Mouse (Mus musculus): ENCODE results near the gene Abcc4. TPM values are rescaled to one million over a fixed set of nuclear protein-coding genes. Genes with fewer than 3 reads are reported as not detected.
"Not testable (repeated sequence)": the region's sequence is repeated elsewhere in the genome, so short reads cannot be mapped to it uniquely, and the experiment has no call there.

Abcc4 gene
- polyA plus RNA-seq, 1 experiment from 2014 or later: 2.8 TPM

GRCm38 (mm10) chr14:118681087-118681486 lies 24.9 kb downstream of the Abcc4 start:
- H3K9me3 ChIP-seq (ENCODE audit: low read depth, low read length): no peaks in the 10 kb centered on the region
- no peaks in the 10 kb centered on the region for H3K4me1 ChIP-seq (ENCODE audit: insufficient read depth)
- no peaks in the 10 kb centered on the region for H3K36me3 ChIP-seq (ENCODE audit: insufficient read depth)
- ATAC-seq (ENCODE audit: insufficient read depth) (no peak), DNase-seq (no peak)
- no peak overlapping the region for H3K4me3 ChIP-seq (ENCODE audit: low read depth, low read length)
- no peaks in the 10 kb centered on the region for H3K27me3 ChIP-seq (ENCODE audit: insufficient read depth, low read length)
- WGBS: 16% methylated on average over 8 of the region's 8 CpGs
- H3K27ac ChIP-seq (ENCODE audit: low read depth): no peak overlapping the region
- no peak for TF ChIP-seq CTCF (IDR thresholded peaks at IDR 0.05; ENCODE audit: low read depth)
- H3K4me2 ChIP-seq: no peak overlapping the region
- H3K9ac ChIP-seq: no peak overlapping the region

GRCm38 (mm10) chr14:118678279-118678985 lies 27.6 kb downstream of the Abcc4 start:
- Histone ChIP-seq H3K4me3 (ENCODE audit: low read depth, low read length) (no peak overlapping the region), H3K36me3 (ENCODE audit: insufficient read depth) (no peaks in the 10 kb centered on the region), H3K4me1 (ENCODE audit: insufficient read depth) (no peaks in the 10 kb centered on the region), H3K27me3 (ENCODE audit: insufficient read depth, low read length) (no peaks in the 10 kb centered on the region), H3K9me3 (ENCODE audit: low read depth, low read length) (no peaks in the 10 kb centered on the region), H3K9ac (no peak overlapping the region), H3K27ac (ENCODE audit: low read depth) (no peak overlapping the region), H3K4me2 (no peak overlapping the region)
- TF ChIP-seq CTCF (IDR thresholded peaks at IDR 0.05; ENCODE audit: low read depth): no peak
- DNase-seq (no peak), ATAC-seq (ENCODE audit: insufficient read depth) (no peak)
- 82% methylated on average over 9 of the region's 9 CpGs for WGBS

GRCm38 (mm10) chr14:118676308-118676994 lies 29.6 kb downstream of the Abcc4 start:
- H3K9ac ChIP-seq: no peak overlapping the region
- DNase-seq (no peak), ATAC-seq (ENCODE audit: insufficient read depth) (no peak)
- WGBS: 51% methylated on average over 13 of the region's 13 CpGs
- H3K36me3 ChIP-seq (ENCODE audit: insufficient read depth): no peaks in the 10 kb centered on the region
- H3K4me2 ChIP-seq: no peak overlapping the region
- no peak for TF ChIP-seq CTCF (IDR thresholded peaks at IDR 0.05; ENCODE audit: low read depth)
- no peak overlapping the region for H3K4me3 ChIP-seq (ENCODE audit: low read depth, low read length)
- H3K9me3 ChIP-seq (ENCODE audit: low read depth, low read length): no peaks in the 10 kb centered on the region
- H3K4me1 ChIP-seq (ENCODE audit: insufficient read depth): no peaks in the 10 kb centered on the region
- no peak overlapping the region for H3K27ac ChIP-seq (ENCODE audit: low read depth)
- H3K27me3 ChIP-seq (ENCODE audit: insufficient read depth, low read length): no peaks in the 10 kb centered on the region

- 67% methylated on average over 11 of the region's 11 CpGs for WGBS
- ATAC-seq (ENCODE audit: insufficient read depth) (no peak), DNase-seq (no peak)
- no peak for TF ChIP-seq CTCF (IDR thresholded peaks at IDR 0.05; ENCODE audit: low read depth)
- H3K27me3 ChIP-seq (ENCODE audit: insufficient read depth, low read length): no peaks in the 10 kb centered on the region
- no peak overlapping the region for H3K4me2 ChIP-seq
- H3K4me3 ChIP-seq (ENCODE audit: low read depth, low read length): no peak overlapping the region
- no peak overlapping the region for H3K9ac ChIP-seq
- H3K4me1 ChIP-seq (ENCODE audit: insufficient read depth): no peaks in the 10 kb centered on the region
- no peaks in the 10 kb centered on the region for H3K36me3 ChIP-seq (ENCODE audit: insufficient read depth)
- no peaks in the 10 kb centered on the region for H3K9me3 ChIP-seq (ENCODE audit: low read depth, low read length)
- no peak overlapping the region for H3K27ac ChIP-seq (ENCODE audit: low read depth)
These were observed 31.3 kb downstream of the Abcc4 start for GRCm38 (mm10) chr14:118674705-118675139.

GRCm38 (mm10) chr14:118674224-118674623 lies 31.8 kb downstream of the Abcc4 start:
- no peak for ATAC-seq (ENCODE audit: insufficient read depth)
- no peak for DNase-seq
- no peaks in the 10 kb centered on the region for H3K27me3 ChIP-seq (ENCODE audit: insufficient read depth, low read length)
- H3K4me2 ChIP-seq: no peak overlapping the region
- 52% methylated on average over 7 of the region's 7 CpGs for WGBS
- H3K9me3 ChIP-seq (ENCODE audit: low read depth, low read length): no peaks in the 10 kb centered on the region
- H3K27ac ChIP-seq (ENCODE audit: low read depth): no peak overlapping the region
- H3K9ac ChIP-seq: no peak overlapping the region
- no peak overlapping the region for H3K4me3 ChIP-seq (ENCODE audit: low read depth, low read length)
- H3K36me3 ChIP-seq (ENCODE audit: insufficient read depth): no peaks in the 10 kb centered on the region
- TF ChIP-seq CTCF (IDR thresholded peaks at IDR 0.05; ENCODE audit: low read depth): no peak
- H3K4me1 ChIP-seq (ENCODE audit: insufficient read depth): no peaks in the 10 kb centered on the region

GRCm38 (mm10) chr14:118673501-118673900 lies 32.5 kb downstream of the Abcc4 start:
- H3K27ac ChIP-seq (ENCODE audit: low read depth): no peak overlapping the region
- H3K9me3 ChIP-seq (ENCODE audit: low read depth, low read length): no peaks in the 10 kb centered on the region
- DNase-seq: no peak
- ATAC-seq (ENCODE audit: insufficient read depth): no peak
- no peaks in the 10 kb centered on the region for H3K27me3 ChIP-seq (ENCODE audit: insufficient read depth, low read length)
- H3K9ac ChIP-seq: no peak overlapping the region
- 58% methylated on average over 6 of the region's 6 CpGs for WGBS
- H3K4me1 ChIP-seq (ENCODE audit: insufficient read depth): no peaks in the 10 kb centered on the region
- no peaks in the 10 kb centered on the region for H3K36me3 ChIP-seq (ENCODE audit: insufficient read depth)
- no peak overlapping the region for H3K4me2 ChIP-seq
- H3K4me3 ChIP-seq (ENCODE audit: low read depth, low read length): no peak overlapping the region
- no peak for TF ChIP-seq CTCF (IDR thresholded peaks at IDR 0.05; ENCODE audit: low read depth)

GRCm38 (mm10) chr14:118672931-118673330 lies 33.1 kb downstream of the Abcc4 start:
- not testable (repeated sequence) for DNase-seq; H3K4me3 ChIP-seq (ENCODE audit: low read depth, low read length); H3K27me3 ChIP-seq (ENCODE audit: insufficient read depth, low read length); H3K4me1 ChIP-seq (ENCODE audit: insufficient read depth); H3K9ac ChIP-seq; H3K9me3 ChIP-seq (ENCODE audit: low read depth, low read length); H3K36me3 ChIP-seq (ENCODE audit: insufficient read depth); H3K27ac ChIP-seq (ENCODE audit: low read depth); H3K4me2 ChIP-seq; ATAC-seq (ENCODE audit: insufficient read depth)
- WGBS: 83% methylated on average over 6 of the region's 6 CpGs
